Mouse (Mus musculus) splenic B cell, adult 2 months (primary cell): ENCODE results near the gene Slf2.

ENCODE experiments used
- DNase-seq: peaks from one replicate; pipeline ENCODE4 v3.0.0-alpha.2; 2011; ENCODE audit warnings: low read depth, low spot score
- H3K27me3 ChIP-seq: 2 replicates; pipeline ENCODE4 v1.6.1; 2012; ENCODE audit warnings: mild to moderate bottlenecking, low read length, moderate library complexity, mixed read lengths; ENCODE audit not compliant: control insufficient read depth, poor library complexity, insufficient read depth, severe bottlenecking
- H3K36me3 ChIP-seq: 2 replicates; pipeline ENCODE4 v1.6.1; 2012; ENCODE audit warnings: mild to moderate bottlenecking, low read length, moderate library complexity, mixed read lengths; ENCODE audit not compliant: control insufficient read depth, poor library complexity, insufficient read depth, severe bottlenecking

Slf2 gene

GRCm38 (mm10) chr19:45018351-45018831, 87.4 kb downstream of the Slf2 start:
- Histone ChIP-seq H3K27me3 (no peaks in the 10 kb centered on the region; the same call in 1 of the 2 replicates), H3K36me3 (no peaks in the 10 kb centered on the region)
- no peak for DNase-seq

- no peak for DNase-seq
- Histone ChIP-seq H3K27me3 (no peaks in the 10 kb centered on the region; the same call in 1 of the 2 replicates), H3K36me3 (no peaks in the 10 kb centered on the region)
Measured at GRCm38 (mm10) chr19:45020348-45020747, 89.4 kb downstream of the Slf2 start.

DNA sequence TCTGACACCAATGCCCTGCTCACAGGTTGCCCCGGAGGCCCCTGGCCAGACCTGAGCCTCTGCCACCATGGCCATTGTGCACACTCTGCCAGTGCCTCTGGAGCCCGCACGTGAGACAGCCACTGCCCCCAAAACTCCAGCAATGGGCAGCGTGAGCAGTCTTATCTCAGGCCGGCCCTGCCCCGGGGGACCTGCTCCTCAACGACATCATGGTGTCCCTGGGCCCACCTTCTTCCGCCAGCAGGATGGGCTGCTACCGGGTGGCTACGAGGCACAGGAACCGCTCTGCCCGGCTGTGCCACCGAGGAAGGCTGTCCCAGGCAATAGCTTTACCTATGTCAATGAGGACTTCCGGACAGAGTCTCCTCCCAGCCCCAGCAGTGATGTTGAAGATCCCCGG, 90.4 kb downstream of the Slf2 start:
- DNase-seq = no peak
- Histone ChIP-seq H3K36me3 (no peaks in the 10 kb centered on the region), H3K27me3 (no peaks in the 10 kb centered on the region; the same call in 1 of the 2 replicates)

- no peak for DNase-seq
- no peaks in the 10 kb centered on the region for H3K27me3 ChIP-seq
- no peaks in the 10 kb centered on the region for H3K36me3 ChIP-seq
Measured at GRCm38 (mm10) chr19:45023993-45024392, 93.0 kb downstream of the Slf2 start.

DNA sequence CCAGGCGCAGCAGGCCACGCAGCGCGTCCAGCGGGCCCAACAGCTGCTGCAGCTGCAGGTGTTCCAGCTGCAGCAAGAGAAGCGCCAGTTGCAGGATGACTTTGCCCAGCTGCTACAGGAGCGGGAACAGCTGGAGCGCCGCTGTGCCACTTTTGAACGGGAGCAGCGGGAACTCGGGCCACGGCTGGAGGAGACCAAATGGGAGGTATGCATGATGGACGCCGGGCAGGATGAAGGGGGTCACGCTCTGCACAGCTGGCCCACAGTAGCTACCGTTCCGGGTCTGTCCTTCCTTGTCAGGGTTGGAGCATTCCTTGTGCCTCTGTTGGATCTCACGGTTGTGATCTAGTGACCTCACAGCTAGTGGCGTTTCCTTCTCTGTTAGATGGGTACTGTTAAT, 93.8 kb downstream of the Slf2 start:
- no peak for DNase-seq
- no peaks in the 10 kb centered on the region for H3K27me3 ChIP-seq
- no peaks in the 10 kb centered on the region for H3K36me3 ChIP-seq

DNA sequence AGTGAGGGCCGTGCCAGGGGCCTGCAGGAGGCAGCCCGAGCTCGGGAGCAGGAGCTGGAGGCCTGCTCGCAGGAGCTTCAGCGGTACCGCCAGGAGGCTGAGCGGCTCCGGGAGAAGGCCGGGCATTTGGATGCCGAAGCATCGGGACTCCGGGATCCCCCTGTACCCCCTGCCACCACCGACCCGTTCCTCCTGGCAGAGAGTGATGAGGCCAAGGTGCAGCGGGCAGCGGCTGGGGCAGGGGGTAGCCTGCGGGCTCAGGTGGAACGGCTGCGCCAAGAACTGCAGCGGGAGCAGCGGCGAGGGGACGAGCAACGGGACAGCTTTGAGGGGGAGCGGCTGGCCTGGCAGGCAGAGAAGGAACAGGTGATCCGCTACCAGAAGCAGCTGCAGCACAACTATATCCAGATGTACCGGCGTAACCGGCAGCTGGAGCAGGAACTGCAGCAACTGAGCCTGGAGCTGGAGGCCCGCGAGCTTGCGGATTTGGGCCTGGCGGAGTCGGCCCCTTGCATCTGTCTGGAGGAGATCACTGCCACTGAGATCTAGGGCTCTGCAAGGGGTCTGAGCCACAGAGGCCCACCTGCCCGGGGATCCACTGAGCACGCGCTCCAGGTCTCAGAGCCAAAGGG, 95.1 kb downstream of the Slf2 start:
- no peak for DNase-seq
- no peaks in the 10 kb centered on the region for H3K36me3 ChIP-seq
- no peaks in the 10 kb centered on the region for H3K27me3 ChIP-seq

GRCm38 (mm10) chr19:45026958-45027670, 96.2 kb downstream of the Slf2 start:
- DNase-seq = no peak
- Histone ChIP-seq H3K36me3 (no peaks in the 10 kb centered on the region), H3K27me3 (no peaks in the 10 kb centered on the region)

- no peaks in the 10 kb centered on the region for H3K27me3 ChIP-seq
- no peaks in the 10 kb centered on the region for H3K36me3 ChIP-seq
- DNase-seq = no peak
Measured at GRCm38 (mm10) chr19:45027848-45028247, 96.9 kb downstream of the Slf2 start.

DNA sequence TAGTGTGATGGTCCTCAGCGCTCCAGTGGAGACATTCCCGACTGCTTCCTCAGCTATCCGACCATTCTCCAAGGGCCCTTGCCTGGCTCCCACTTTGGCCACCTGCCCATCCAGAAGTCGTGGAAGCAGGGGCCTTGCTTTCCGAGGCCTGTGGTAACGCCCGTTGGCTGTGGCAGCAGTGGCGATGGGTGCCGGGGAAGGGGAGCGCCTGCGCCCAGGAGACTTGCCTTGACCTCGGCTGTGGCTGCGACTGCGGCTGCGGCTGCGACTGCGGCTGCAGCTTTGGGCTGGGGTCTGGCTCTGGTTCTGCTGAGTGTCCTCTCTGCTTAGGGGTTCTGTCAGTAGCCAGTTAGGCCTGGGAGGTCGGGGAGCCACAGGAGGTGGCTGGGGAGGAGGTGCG, 97.8 kb downstream of the Slf2 start:
- Histone ChIP-seq H3K36me3 (no peaks in the 10 kb centered on the region), H3K27me3 (no peaks in the 10 kb centered on the region)
- no peak for DNase-seq

GRCm38 (mm10) chr19:45029571-45029970, 98.6 kb downstream of the Slf2 start:
- no peaks in the 10 kb centered on the region for H3K27me3 ChIP-seq
- no peaks in the 10 kb centered on the region for H3K36me3 ChIP-seq
- DNase-seq = no peak

DNA sequence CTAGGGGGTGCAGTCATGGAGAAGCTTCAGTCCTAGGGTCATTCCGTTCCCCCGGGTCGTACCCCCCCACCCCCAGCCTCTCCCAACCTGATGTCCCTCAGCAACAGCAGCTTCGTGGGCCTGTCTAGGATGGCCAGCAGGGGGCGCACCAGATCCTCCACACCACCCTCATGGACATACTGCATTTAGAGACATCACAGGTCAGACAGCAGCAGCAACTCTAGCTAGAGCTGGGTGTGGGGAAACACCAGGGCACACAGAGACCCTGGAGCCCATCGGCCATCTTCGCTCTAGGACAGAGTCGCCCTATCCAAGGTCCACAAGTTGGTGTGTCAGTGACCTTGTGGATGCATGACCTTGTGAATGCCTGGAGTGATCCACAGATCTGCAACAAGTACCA, 99.2 kb downstream of the Slf2 start:
- peak; percentile 81 for DNase-seq
- Histone ChIP-seq H3K36me3 (no peaks in the 10 kb centered on the region), H3K27me3 (no peaks in the 10 kb centered on the region)

- DNase-seq = peak; percentile 86
- Histone ChIP-seq H3K27me3 (no peaks in the 10 kb centered on the region), H3K36me3 (no peaks in the 10 kb centered on the region)
Measured at GRCm38 (mm10) chr19:45030746-45031693, 100.1 kb downstream of the Slf2 start.

- Histone ChIP-seq H3K36me3 (no peaks in the 10 kb centered on the region), H3K27me3 (no peaks in the 10 kb centered on the region)
- DNase-seq = peak; percentile 78
Measured at GRCm38 (mm10) chr19:45031780-45032179, 100.8 kb downstream of the Slf2 start.
